Mouse (Mus musculus) testis, postnatal 10 days (tissue): ENCODE measurements around the gene Midn.
A peak's percentile ranks its signal among the peaks of the same experiment; 100 is the strongest.

Source experiments
- DNase-seq: peaks from one replicate; pipeline ENCODE4 v3.0.0; 2021; ENCODE audit warnings: low spot score

Gene Midn

GRCm38 (mm10) chr10:80147719-80148601, at the start of gene Midn:
Gene Midn, plus strand, starts transcription at chr10:80148272.
- DNase-seq, result peak; percentile 88

GRCm38 (mm10) chr10:80098630-80099029, 49.4 kb upstream of the Midn start:
- no peak for DNase-seq

- no peak for DNase-seq
Measured at GRCm38 (mm10) chr10:80100982-80101381, 47.1 kb upstream of the Midn start.

GRCm38 (mm10) chr10:80102216-80102915, 45.7 kb upstream of the Midn start:
- peak; percentile 93 for DNase-seq

- no peak for DNase-seq
Measured at GRCm38 (mm10) chr10:80103032-80103431, 45.0 kb upstream of the Midn start.

GRCm38 (mm10) chr10:80104181-80104580, 43.9 kb upstream of the Midn start:
- DNase-seq, result no peak

GRCm38 (mm10) chr10:80105460-80105859, 42.6 kb upstream of the Midn start, which contains the start of gene Sbno2:
Gene Sbno2, minus strand, starts transcription at chr10:80105571.
- DNase-seq, result no peak

GRCm38 (mm10) chr10:80105926-80106325, 42.1 kb upstream of the Midn start:
- no peak for DNase-seq

- DNase-seq, result no peak
Measured at GRCm38 (mm10) chr10:80107678-80108077, 40.4 kb upstream of the Midn start.

- DNase-seq, result peak; percentile 96
Measured at GRCm38 (mm10) chr10:80114341-80115284, 33.5 kb upstream of the Midn start.

- peak; percentile 99 for DNase-seq
Measured at GRCm38 (mm10) chr10:80115290-80115943, 32.7 kb upstream of the Midn start, which contains the start of gene Stk11. Gene Stk11, plus strand, starts transcription at chr10:80115803.

- no peak for DNase-seq
Measured at GRCm38 (mm10) chr10:80115944-80116335, 32.1 kb upstream of the Midn start.

- peak; percentile 63 for DNase-seq
Measured at GRCm38 (mm10) chr10:80116563-80116926, 31.5 kb upstream of the Midn start.

- no peak for DNase-seq
Measured at GRCm38 (mm10) chr10:80116927-80117691, 31.0 kb upstream of the Midn start.

- DNase-seq, result no peak
Measured at GRCm38 (mm10) chr10:80117736-80118135, 30.3 kb upstream of the Midn start.

- DNase-seq, result no peak
Measured at GRCm38 (mm10) chr10:80118552-80118951, 29.5 kb upstream of the Midn start.

- DNase-seq, result no peak
Measured at GRCm38 (mm10) chr10:80120146-80120545, 27.9 kb upstream of the Midn start.

- no peak for DNase-seq
Measured at GRCm38 (mm10) chr10:80121639-80122038, 26.4 kb upstream of the Midn start.

GRCm38 (mm10) chr10:80123932-80124562, 24.0 kb upstream of the Midn start:
- no peak for DNase-seq

- no peak for DNase-seq
Measured at GRCm38 (mm10) chr10:80127920-80128319, 20.2 kb upstream of the Midn start.
